Mouse (Mus musculus) brain, embryonic 14.5 days (tissue): Measurements from ENCODE around the gene Ptger4. TPM values are rescaled to one million over a fixed set of nuclear protein-coding genes. Genes with fewer than 3 reads are reported as not detected.

ENCODE experiments used
- DNase-seq: peaks from one replicate; pipeline ENCODE4 v3.0.0-alpha.2; 2011; ENCODE audit warnings: low read depth
- CTCF ChIP-seq: fragments of 200-500 bp; IDR thresholded peaks from 2 replicates; pipeline ENCODE4 v1.5.1; 2012; ENCODE audit warnings: inconsistent platforms, mild to moderate bottlenecking, moderate library complexity, borderline replicate concordance; ENCODE audit not compliant: insufficient read depth, insufficient read length; ENCODE audit errors: extremely low read depth
- POLR2A ChIP-seq: fragments of 200-500 bp; IDR thresholded peaks from 2 replicates; pipeline ENCODE4 v1.6.1; 2012; ENCODE audit warnings: mild to moderate bottlenecking, inconsistent platforms, borderline replicate concordance; ENCODE audit not compliant: poor library complexity, insufficient read depth, insufficient read length, severe bottlenecking; ENCODE audit errors: extremely low read depth
- polyA plus RNA-seq: library from polyadenylated mRNA; depleted of rRNA; stranded (reverse); fragments of >200 nt; gene quantifications from 2 replicates; pipeline ENCODE4 v1.2.3, GENCODE M21; 2012; rRNA removed

Ptger4 gene
- polyA plus RNA-seq: 0.76 and 1.2 TPM in 2 replicates

DNA sequence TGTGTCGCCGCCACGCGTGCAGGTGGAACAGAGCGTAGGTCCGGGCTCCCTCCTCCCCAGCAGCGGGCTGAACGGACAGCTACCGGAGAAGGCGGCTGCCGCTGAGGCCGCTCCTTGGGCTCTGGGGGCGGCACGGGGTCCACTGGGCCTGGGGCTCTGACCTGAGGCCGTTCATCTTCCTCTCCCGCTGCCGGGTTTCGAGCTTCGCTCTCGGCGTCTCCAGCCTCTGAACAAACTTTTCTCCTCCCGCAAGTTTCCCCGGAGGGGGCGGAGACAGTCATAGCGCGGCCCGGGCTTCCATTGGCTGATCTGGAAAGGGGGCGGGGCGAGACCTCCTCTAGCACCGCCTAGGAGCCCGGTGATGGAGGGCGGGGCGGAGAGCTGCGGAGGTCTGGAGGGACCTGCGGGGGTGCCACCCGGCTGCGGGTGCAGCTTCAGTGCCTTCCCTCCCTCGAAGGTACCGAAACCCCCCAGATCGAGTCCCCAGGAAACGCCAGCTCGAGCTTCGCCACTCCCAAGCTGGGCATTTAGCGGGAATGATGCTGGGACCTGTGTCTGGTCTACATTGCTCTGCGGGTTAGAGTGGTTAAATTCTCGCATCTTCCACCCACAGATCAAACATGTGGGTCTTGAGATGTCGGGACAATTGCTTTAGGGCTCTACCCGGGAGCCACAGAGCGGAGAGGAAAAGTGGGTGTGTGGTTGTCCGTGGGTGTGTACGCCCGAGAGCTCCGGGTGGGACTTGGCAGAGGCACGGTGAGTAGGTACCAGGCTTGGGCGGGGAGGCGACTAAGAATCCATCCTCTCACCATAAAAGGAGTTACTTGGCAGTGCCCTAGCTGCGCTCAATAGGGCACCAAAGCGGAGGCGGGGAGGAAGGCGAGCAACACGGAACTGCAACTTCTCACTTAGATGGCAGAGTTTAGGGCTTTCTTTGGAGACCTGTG, at the start of gene Ptger4:
TSS of gene Ptger4 (minus strand) at position 229 of the 947 bp plus-strand sequence.
- TF ChIP-seq CTCF: no peak
- no peak for TF ChIP-seq POLR2A
- peak; percentile 91 for DNase-seq

GRCm38 (mm10) chr15:5288412-5288811, 44.4 kb upstream of the Ptger4 start:
- no peak for TF ChIP-seq CTCF
- no peak for TF ChIP-seq POLR2A

GRCm38 (mm10) chr15:5287072-5287471, 43.1 kb upstream of the Ptger4 start:
- no peak for TF ChIP-seq CTCF
- TF ChIP-seq POLR2A: no peak
- DNase-seq: no peak

More at GRCm38 (mm10) chr15:5288412-5288811, 44.4 kb upstream of the Ptger4 start:
- DNase-seq: no peak

- no peak for DNase-seq
- TF ChIP-seq CTCF: no peak
- TF ChIP-seq POLR2A: no peak
These were observed 37.3 kb upstream of the Ptger4 start for GRCm38 (mm10) chr15:5281316-5281715.

DNA sequence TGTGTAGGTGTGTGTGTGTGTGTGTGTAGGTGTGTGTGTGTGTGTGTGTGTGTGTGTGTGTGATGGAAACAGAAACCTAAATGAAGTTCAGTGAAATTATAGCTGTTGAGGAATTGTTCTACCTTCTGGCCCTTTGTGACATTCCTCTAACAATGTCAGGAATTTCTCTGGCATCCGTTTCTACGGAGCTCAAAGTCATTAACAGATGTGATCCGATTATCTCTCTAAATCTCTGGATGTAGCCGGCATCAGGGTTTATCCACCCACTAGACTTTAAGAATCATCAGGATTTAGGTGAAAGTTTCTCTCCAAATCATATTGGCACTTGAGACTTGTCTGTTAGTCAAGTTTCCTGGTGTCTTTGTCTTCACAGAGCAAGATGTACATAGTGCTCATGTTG, 35.8 kb upstream of the Ptger4 start:
- TF ChIP-seq CTCF: no peak
- DNase-seq: no peak

- no peak for TF ChIP-seq CTCF
- no peak for TF ChIP-seq POLR2A
- DNase-seq: no peak
These were observed 34.5 kb upstream of the Ptger4 start for GRCm38 (mm10) chr15:5278525-5278924.

- no peak for TF ChIP-seq CTCF
- TF ChIP-seq POLR2A: no peak
- DNase-seq: no peak
These were observed 30.0 kb upstream of the Ptger4 start for GRCm38 (mm10) chr15:5273981-5274380.

DNA sequence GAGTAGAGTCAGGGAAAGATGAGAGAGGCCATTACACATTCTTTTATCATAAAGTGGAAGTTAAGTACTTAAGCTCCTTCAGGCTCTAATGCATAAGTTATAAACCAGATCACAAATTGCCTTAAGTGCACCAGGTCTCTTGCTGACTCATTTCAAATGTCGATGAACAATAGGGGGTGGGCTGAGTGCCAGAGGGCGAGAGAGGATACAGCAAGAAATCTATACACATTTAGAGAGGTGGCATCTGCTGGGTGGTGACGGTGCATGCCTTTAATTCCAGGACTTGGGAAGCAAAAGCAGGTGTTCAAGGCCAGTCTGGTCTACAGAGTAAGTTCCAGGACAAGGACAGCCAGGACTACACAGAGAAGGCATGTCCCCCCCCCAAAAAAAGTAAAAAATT, 22.1 kb upstream of the Ptger4 start:
- TF ChIP-seq POLR2A (no peak), CTCF (no peak)
- peak; percentile 42 for DNase-seq

- TF ChIP-seq CTCF (no peak), POLR2A (no peak)
- DNase-seq: peak; percentile 57
These were observed 19.0 kb upstream of the Ptger4 start for GRCm38 (mm10) chr15:5262874-5263504.

GRCm38 (mm10) chr15:5262095-5262667, 18.2 kb upstream of the Ptger4 start:
- no peak for DNase-seq
- TF ChIP-seq CTCF (no peak), POLR2A (no peak)

GRCm38 (mm10) chr15:5261004-5261403, 17.0 kb upstream of the Ptger4 start:
- no peak for DNase-seq
- TF ChIP-seq POLR2A (no peak), CTCF (no peak)

DNA sequence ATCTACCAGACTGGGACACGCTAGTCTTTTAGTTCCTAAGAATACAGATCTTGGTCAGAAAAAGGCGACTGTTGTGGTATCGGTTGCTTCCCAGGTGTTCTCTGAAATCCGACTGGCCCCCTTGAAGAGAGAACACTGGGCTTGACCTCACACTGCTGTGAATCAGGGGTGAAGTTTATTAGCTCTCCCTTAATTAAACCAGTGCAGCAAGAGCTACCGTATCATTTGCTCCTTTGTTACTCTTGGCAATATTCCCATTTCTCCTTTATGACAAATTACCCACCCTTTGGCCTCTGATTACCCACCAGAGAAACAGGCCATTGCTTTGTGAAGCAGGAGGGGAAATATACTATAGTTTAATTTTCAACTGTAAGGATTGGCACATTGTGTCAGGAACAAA, 16.2 kb upstream of the Ptger4 start:
- peak; percentile 71 for DNase-seq
- TF ChIP-seq POLR2A: no peak
- TF ChIP-seq CTCF: no peak

DNA sequence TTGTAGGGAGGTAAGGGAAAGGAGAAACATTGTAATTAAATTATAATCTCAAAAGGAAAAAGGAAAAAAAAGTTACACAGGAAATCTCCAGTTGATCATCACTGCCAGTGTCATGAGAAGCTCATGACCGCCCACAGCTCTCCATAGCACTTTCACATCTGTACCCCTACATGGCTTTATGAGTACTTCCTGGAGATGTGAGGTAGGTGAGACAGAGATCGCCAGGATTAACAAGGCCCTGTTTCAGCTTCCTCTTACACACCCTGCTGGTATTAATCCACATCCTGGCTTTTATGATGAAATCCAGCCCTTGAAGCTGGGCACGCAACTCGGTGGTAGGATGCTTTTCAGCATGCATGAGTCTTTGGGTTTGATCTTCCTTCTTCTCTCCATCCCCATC, 6.2 kb upstream of the Ptger4 start:
- no peak for TF ChIP-seq POLR2A
- TF ChIP-seq CTCF: no peak
- DNase-seq: no peak
